Mouse (Mus musculus): Measurements from ENCODE around the gene Mfsd12.

Mfsd12 gene

GRCm38 (mm10) chr10:81354738-81355477 lies 2.4 kb upstream of the Mfsd12 start:
- no peak for DNase-seq (ENCODE audit: extremely low spot score, low spot score)

GRCm38 (mm10) chr10:81355533-81355932 lies 1.8 kb upstream of the Mfsd12 start:
- no peak for DNase-seq (ENCODE audit: extremely low spot score, low spot score)

DNA sequence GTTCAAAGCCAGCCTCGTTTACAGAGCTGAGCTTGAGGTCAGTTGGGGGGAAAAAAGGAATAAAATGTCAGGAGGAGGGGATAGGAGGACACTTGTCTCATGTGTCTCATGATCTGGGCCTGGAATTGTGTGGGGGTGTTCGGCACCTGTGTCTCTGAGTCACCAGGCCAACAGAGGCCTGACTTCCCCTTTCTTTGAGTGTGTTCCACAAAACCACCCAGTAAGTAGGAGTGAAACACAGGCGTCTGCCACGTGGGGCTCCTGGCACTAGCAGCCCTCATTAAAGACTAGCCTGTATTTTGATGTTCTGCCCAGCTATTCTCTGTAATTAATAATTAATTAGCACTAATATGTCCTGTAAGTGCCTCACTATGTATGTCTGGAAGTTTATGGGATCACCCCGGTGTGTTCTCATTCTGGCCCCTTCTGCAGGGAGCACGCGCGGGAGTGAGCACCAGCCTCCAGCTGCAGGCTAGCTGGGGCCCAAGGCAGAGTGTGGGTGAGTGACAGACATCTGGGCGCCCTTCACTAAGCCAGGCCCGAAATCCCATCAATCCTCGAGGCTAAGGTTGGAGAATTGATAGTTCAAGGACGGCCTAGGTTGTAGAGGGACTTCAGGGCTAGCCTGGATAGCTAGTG lies 820 bp upstream of the Mfsd12 start:
- no peak for DNase-seq (ENCODE audit: extremely low spot score, low spot score)

DNA sequence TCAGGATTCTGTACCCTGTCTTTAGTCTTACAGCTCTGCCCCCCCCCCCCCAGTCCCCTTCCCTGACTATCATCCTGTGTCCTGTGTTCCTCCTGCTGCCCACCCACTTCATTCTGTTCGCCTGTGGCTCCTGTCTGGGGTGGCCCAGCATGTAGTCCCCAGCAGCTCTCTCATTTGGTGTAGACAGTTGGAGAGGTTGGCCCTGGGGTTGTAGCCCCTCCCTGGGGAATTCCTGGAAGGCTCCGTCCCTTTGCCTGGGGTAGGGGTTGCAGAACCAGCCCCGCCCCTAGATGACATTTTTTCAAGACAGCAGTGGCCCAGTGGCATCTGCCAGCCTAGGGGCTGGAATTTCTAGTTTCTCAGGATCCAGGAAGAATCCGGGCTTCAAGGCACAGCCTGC lies 918 bp downstream of the Mfsd12 start:
- no peak for DNase-seq (ENCODE audit: extremely low spot score, low spot score)

- DNase-seq (ENCODE audit: extremely low spot score, low spot score): no peak
Measured at GRCm38 (mm10) chr10:81358841-81359240, 1.6 kb downstream of the Mfsd12 start.

- no peak for DNase-seq (ENCODE audit: extremely low spot score, low spot score)
Measured at GRCm38 (mm10) chr10:81360721-81361120, 3.4 kb downstream of the Mfsd12 start.

GRCm38 (mm10) chr10:81362336-81362949 lies 5.2 kb downstream of the Mfsd12 start:
- no peak for DNase-seq (ENCODE audit: extremely low spot score, low spot score)

- DNase-seq (ENCODE audit: extremely low spot score, low spot score): no peak
Measured at GRCm38 (mm10) chr10:81363436-81364346, 6.4 kb downstream of the Mfsd12 start.

GRCm38 (mm10) chr10:81364666-81365065 lies 7.4 kb downstream of the Mfsd12 start:
- no peak for DNase-seq (ENCODE audit: extremely low spot score, low spot score)

GRCm38 (mm10) chr10:81365073-81365472 lies 7.8 kb downstream of the Mfsd12 start:
- no peak for DNase-seq (ENCODE audit: extremely low spot score, low spot score)

GRCm38 (mm10) chr10:81365672-81366476 lies 8.6 kb downstream of the Mfsd12 start, which contains the start of gene 4930404N11Rik:
4930404N11Rik (minus strand) TSS chr10:81365816.
- DNase-seq (ENCODE audit: extremely low spot score, low spot score): peak; percentile 60

DNA sequence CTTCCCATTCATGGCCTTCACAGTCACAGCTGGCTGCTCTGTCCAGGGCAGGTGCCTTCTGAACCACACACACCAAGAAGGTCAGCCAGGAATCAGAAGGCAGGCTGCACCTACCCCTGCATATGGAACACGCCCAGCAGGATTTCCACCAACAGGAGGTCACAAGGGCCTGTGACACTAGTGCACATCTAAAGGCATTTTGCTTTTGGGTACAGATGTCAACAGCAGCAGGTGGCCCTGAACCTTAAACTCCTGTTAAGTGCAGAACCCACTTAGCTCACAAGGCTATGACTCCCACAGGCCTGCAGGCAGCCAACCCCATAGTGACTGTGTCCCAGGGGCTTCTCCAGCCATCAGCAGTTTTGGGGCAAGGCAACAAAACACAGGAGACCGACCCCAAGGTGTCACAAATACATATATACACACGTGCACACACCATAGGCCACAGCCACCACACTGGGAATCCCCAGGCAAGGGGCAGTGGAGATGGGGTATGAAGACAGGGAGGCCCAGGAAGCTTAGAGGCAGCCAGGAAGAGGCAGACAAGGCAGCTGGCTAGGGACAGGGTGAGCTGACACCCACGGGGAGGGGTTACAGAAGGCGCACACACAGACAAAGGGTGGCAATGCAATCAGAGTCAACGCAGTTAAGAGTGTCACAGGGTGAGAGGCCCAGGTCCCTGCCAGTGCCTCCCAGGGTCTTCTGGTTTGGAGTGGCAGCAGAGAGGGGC lies 9.4 kb downstream of the Mfsd12 start:
- no peak for DNase-seq (ENCODE audit: extremely low spot score, low spot score)

GRCm38 (mm10) chr10:81367207-81367495 lies 9.9 kb downstream of the Mfsd12 start:
- DNase-seq (ENCODE audit: extremely low spot score, low spot score): no peak

DNA sequence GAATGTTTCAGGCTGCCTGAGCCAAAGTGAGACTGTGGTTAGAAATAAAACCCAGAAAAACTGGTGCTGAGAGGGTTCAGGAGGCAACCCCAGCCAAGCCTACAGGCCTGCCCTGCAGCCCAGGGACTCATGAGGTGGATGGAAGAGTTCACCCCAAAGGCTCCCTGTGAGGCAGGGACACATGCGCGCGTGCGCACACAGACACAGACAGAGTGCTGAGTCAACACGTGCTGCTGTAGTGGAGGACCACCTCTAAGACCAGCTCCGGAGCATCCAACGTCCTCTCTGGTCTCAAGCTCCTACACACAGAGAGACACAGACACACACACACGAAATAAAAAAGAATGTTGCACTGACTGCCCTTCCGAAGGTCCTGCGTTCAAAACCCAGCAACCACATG lies 18.0 kb downstream of the Mfsd12 start:
- no peak for DNase-seq (ENCODE audit: extremely low spot score, low spot score)

DNA sequence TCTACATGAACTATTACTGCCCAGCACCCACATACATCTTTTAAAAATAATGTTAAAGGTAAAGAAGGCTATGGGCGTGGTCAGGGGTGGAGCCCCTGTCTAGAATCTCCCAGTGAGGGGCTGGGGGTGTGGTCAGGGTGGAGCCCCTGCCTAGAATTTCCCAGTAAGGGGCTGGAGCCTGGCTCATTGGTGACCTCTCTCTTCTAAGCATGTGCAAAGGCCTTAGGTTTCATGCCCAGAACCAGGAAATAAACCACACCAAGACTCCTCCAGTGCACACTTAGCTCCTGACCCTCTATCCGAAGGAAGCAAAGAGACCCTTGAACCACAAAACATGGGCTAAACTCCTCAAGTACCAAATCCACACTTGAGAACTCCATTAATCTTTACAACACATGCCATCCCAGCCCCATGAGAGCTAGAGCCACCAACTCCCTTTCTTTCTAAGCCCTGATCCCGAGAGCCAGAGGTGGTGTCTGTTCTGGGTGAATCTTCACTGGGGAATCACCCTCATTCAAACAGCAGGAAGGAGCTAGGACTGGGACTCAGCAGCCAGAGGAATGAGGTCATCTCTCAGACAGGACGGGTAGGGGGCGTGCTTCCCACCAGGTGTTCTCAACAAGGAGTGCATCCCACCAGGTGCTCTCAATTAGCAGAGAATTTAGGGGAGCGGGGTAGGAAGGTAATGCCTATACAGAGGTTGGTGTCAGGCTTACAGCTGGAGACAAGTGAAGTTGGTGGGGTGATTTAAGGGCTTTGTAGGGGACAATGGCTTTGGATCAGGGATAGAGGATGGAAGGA lies 19.5 kb downstream of the Mfsd12 start:
- no peak for DNase-seq (ENCODE audit: extremely low spot score, low spot score)

- DNase-seq (ENCODE audit: extremely low spot score, low spot score): no peak
Measured at GRCm38 (mm10) chr10:81377362-81377664, 20.0 kb downstream of the Mfsd12 start.

DNA sequence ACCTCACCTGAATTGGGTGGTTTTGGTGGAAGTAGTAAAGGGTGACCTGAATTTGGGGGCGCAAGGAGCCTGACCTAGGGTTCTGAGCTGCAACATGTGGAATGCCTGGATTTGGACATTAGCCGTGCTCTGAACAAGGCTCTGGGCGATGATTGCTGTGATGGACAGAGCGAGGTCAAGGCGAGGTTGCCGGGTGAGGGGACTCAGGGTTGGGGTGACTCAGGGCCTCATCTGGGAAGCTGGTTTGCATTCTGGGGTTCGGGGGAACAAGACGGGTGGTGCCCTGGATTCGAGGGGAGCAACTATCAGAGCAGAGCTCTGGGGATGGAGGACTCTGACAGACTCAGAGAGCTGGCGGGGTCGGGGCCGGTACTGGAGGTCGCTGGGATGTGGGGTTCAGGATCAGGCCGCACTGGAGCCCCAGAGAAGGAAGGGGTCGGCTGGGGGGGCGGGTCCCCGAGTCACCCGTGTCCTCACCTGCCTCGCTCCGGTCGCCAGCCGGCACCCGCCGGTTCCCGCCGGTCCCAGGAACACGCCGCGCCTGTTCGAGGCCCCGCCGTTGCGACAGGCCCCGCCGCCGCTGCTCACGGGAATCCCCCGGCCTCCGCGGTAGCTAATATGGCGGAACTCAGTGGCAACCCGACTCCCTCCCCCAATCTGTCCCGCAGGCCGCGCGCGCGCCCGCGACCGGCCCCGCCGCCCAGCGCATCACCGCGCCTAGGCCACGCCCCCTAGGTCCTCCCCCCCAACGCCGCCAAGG lies 20.7 kb downstream of the Mfsd12 start, which contains the start of gene Fzr1:
Fzr1 (minus strand) TSS at position 724 of the 760 bp plus-strand sequence.
- no peak for DNase-seq (ENCODE audit: extremely low spot score, low spot score)

DNA sequence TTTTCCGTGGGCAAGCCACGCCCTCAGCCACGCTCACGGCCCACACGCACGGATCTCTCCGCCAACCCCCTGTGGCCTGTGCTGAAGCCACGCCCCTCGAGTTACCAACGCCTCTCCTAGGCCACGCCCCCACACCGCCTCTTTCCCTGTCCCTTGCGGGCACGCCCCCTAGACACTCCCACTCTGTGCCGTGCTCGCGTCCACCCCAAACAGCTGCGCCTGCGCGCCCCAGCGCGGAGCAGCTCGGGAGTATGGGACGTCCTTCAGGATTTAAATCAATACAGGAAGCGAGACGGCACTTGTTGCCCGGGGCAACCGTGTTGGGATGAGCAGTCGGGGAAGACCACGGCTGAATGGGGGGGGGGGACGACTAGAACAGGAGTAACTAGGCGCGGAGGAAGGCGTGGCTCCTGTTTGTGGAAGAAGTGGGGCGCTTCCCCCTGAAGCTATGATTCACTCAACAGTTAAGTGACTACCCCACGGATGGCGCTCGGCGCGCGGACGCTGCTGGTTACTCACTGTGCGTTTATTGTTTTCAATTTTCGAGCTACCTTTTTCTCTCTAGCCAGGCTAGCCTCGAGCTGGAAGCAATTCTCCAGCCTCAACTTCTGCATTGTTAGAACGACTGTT lies 21.4 kb downstream of the Mfsd12 start:
- DNase-seq (ENCODE audit: extremely low spot score, low spot score): peak; percentile 100
